Mouse (Mus musculus): ENCODE measurements around the gene Mef2c.

DNA sequence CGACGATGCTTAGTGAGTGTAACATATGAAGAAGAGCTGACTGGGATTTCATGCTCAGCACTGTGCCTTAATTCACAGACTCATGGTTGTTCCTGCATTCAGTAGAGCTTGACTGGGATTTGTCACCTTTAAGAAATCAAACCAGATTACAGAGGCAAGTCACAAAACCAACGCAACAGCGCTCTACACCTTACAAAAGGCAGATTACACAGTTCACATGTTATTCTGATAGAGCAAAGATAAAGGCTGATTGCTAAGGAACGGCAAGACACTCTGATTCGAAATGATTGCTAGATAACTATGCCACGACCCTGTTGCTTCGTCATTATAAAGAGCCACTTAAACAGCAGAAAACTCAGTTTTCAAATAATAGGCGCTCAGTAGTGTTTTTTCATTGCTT lies 24.1 kb downstream of the Mef2c start:
- TF ChIP-seq CTCF (IDR thresholded peaks at IDR 0.05; ENCODE audit: extremely low read depth, insufficient read depth, low read length) = no peak
- TF ChIP-seq POLR2A (IDR thresholded peaks at IDR 0.05; ENCODE audit: extremely low read depth, insufficient read depth, low read length) = no peak
